Mouse (Mus musculus) hindbrain, embryonic 16.5 days (tissue): Measurements from ENCODE around the gene Rgl1. TPM values are rescaled to one million over a fixed set of nuclear protein-coding genes. Genes with fewer than 3 reads are reported as not detected.
"Not testable (repeated sequence)": the region's sequence is repeated elsewhere in the genome, so short reads cannot be mapped to it uniquely, and the experiment has no call there.

ENCODE experiments used
- ATAC-seq: fragments of 200-750 bp; cut with Nextera tagmentation; 2 replicates; pipeline ENCODE4 v1.8.0; 2017; ENCODE audit warnings: moderate TSS enrichment, moderate library complexity
- H3K27ac ChIP-seq: fragments of 300-500 bp; sonication (generic); 2 replicates; pipeline ENCODE4 v1.5.1; 2014; ENCODE audit warnings: low read depth, mild to moderate bottlenecking, control low read depth, low read length, moderate library complexity
- H3K27me3 ChIP-seq: fragments of 300-500 bp; sonication (generic); replicated peaks from 2 replicates; pipeline ENCODE4 v1.6.1; 2014; ENCODE audit warnings: low read length; ENCODE audit not compliant: control insufficient read depth, insufficient read depth
- H3K36me3 ChIP-seq: fragments of 300-500 bp; sonication (generic); 2 replicates; pipeline ENCODE4 v1.6.1; 2014; ENCODE audit warnings: mild to moderate bottlenecking, low read length, moderate library complexity, mixed read lengths; ENCODE audit not compliant: control insufficient read depth, insufficient read depth
- H3K4me1 ChIP-seq: fragments of 300-500 bp; sonication (generic); 2 replicates; pipeline ENCODE4 v1.6.1; 2014; ENCODE audit warnings: low read depth, low read length; ENCODE audit not compliant: control insufficient read depth, insufficient read depth
- H3K4me2 ChIP-seq: fragments of 300-500 bp; sonication (generic); 2 replicates; pipeline ENCODE4 v1.6.1; 2014; ENCODE audit warnings: mild to moderate bottlenecking, low read length, control low read depth, moderate library complexity
- H3K4me3 ChIP-seq: fragments of 300-500 bp; sonication (generic); 2 replicates; pipeline ENCODE4 v1.5.1; 2014; ENCODE audit warnings: mild to moderate bottlenecking, low read length, control low read depth, moderate library complexity
- H3K9ac ChIP-seq: fragments of 300-500 bp; sonication (generic); 2 replicates; pipeline ENCODE4 v1.6.1; 2014; ENCODE audit warnings: low read depth, mild to moderate bottlenecking, control low read depth, low read length, moderate library complexity
- H3K9me3 ChIP-seq: fragments of 300-500 bp; sonication (generic); 2 replicates; pipeline ENCODE4 v1.6.1; 2014; ENCODE audit warnings: mild to moderate bottlenecking, low read length, moderate library complexity; ENCODE audit not compliant: control insufficient read depth
- WGBS: fragments of 180-500 bp; shearing (Covaris S2); extraction: QIAGEN DNeasy Blood & Tissue Kit; methylation state at CpG from one replicate; pipeline ENCODE4 v1.1.7; 2014; 5-methylcytosine and 5-hydroxymethylcytosine counted together
- polyA plus RNA-seq: library from polyadenylated mRNA; unstranded; fragments of >200 nt; fragmentation: Nextera tagmentation; extraction: Ambion mirVana; gene quantifications from 2 replicates; pipeline ENCODE4 v1.2.1, GENCODE M21; 2015

Rgl1 gene
- polyA plus RNA-seq, 1 experiment from 2014 or later = 18.4 TPM

- Histone ChIP-seq H3K4me2 (no peak overlapping the region), H3K9me3 (no peaks in the 10 kb centered on the region), H3K36me3 (no peaks in the 10 kb centered on the region), H3K27ac (no peak overlapping the region), H3K4me3 (no peak overlapping the region), H3K9ac (no peak overlapping the region), H3K4me1 (no peaks in the 10 kb centered on the region), H3K27me3 (no peaks in the 10 kb centered on the region)
- WGBS = 92% methylated on average over 4 of the region's 4 CpGs
- no peak for ATAC-seq
Measured at GRCm38 (mm10) chr1:152659961-152660360, 106.2 kb downstream of the Rgl1 start.

- no peaks in the 10 kb centered on the region for H3K4me1 ChIP-seq
- H3K4me3 ChIP-seq = no peak overlapping the region
- no peaks in the 10 kb centered on the region for H3K36me3 ChIP-seq
- no peak overlapping the region for H3K4me2 ChIP-seq
- H3K9ac ChIP-seq = no peak overlapping the region
- 70% methylated on average over 6 of the region's 6 CpGs for WGBS
- no peaks in the 10 kb centered on the region for H3K9me3 ChIP-seq
- H3K27me3 ChIP-seq = no peaks in the 10 kb centered on the region
- H3K27ac ChIP-seq = no peak overlapping the region
- ATAC-seq = no peak
Measured at GRCm38 (mm10) chr1:152656601-152657000, 109.5 kb downstream of the Rgl1 start.

GRCm38 (mm10) chr1:152654851-152655250 lies 111.3 kb downstream of the Rgl1 start:
- Histone ChIP-seq H3K4me1 (no peaks in the 10 kb centered on the region), H3K27ac (no peak overlapping the region), H3K9me3 (no peaks in the 10 kb centered on the region), H3K27me3 (no peaks in the 10 kb centered on the region), H3K4me2 (no peak overlapping the region), H3K36me3 (no peaks in the 10 kb centered on the region), H3K9ac (no peak overlapping the region), H3K4me3 (no peak overlapping the region)
- no peak for ATAC-seq
- WGBS = 99% methylated on average over 6 of the region's 6 CpGs

- H3K36me3 ChIP-seq = no peaks in the 10 kb centered on the region
- no peaks in the 10 kb centered on the region for H3K27me3 ChIP-seq
- no peaks in the 10 kb centered on the region for H3K4me1 ChIP-seq
- no peak overlapping the region for H3K27ac ChIP-seq
- no peak overlapping the region for H3K4me2 ChIP-seq
- ATAC-seq = no peak
- H3K9me3 ChIP-seq = no peaks in the 10 kb centered on the region
- WGBS = 94% methylated on average over 1 of the region's 1 CpGs
- H3K4me3 ChIP-seq = no peak overlapping the region
- no peak overlapping the region for H3K9ac ChIP-seq
Measured at GRCm38 (mm10) chr1:152651495-152651874, 114.7 kb downstream of the Rgl1 start.

GRCm38 (mm10) chr1:152650856-152651494 lies 115.2 kb downstream of the Rgl1 start:
- no peak overlapping the region for H3K4me3 ChIP-seq
- no peaks in the 10 kb centered on the region for H3K9me3 ChIP-seq
- no peak overlapping the region for H3K27ac ChIP-seq
- H3K4me1 ChIP-seq = no peaks in the 10 kb centered on the region
- no peak overlapping the region for H3K4me2 ChIP-seq
- ATAC-seq = 0 out of 2 replicates have a peak, but pooled peaks have one; percentile 48
- 90% methylated on average over 6 of the region's 6 CpGs for WGBS
- H3K9ac ChIP-seq = no peak overlapping the region
- no peaks in the 10 kb centered on the region for H3K27me3 ChIP-seq
- no peaks in the 10 kb centered on the region for H3K36me3 ChIP-seq

- Histone ChIP-seq H3K4me1 (no peaks in the 10 kb centered on the region), H3K9ac (no peak overlapping the region), H3K4me3 (no peak overlapping the region), H3K9me3 (no peaks in the 10 kb centered on the region), H3K27me3 (no peaks in the 10 kb centered on the region), H3K27ac (no peak overlapping the region), H3K4me2 (no peak overlapping the region), H3K36me3 (no peaks in the 10 kb centered on the region)
- no peak for ATAC-seq
- WGBS = 93% methylated on average over 5 of the region's 5 CpGs
Measured at GRCm38 (mm10) chr1:152648052-152648451, 118.1 kb downstream of the Rgl1 start.

GRCm38 (mm10) chr1:152642207-152642606 lies 123.9 kb downstream of the Rgl1 start:
- H3K9ac ChIP-seq, H3K4me2 ChIP-seq, H3K36me3 ChIP-seq, H3K9me3 ChIP-seq, ATAC-seq, H3K27me3 ChIP-seq, H3K4me3 ChIP-seq, H3K27ac ChIP-seq: not testable (repeated sequence)
- peaks cover 14% of the 10 kb centered on the region for H3K4me1 ChIP-seq
- WGBS = 53% methylated on average over 10 of the region's 10 CpGs

- WGBS = 44% methylated on average over 11 of the region's 11 CpGs
- H3K4me2 ChIP-seq = no peak overlapping the region
- no peak overlapping the region for H3K4me3 ChIP-seq
- H3K27ac ChIP-seq = peak overlapping the region; percentile 63
- ATAC-seq = peak; percentile 86
- no peak overlapping the region for H3K9ac ChIP-seq
- no peaks in the 10 kb centered on the region for H3K27me3 ChIP-seq
- H3K36me3 ChIP-seq = no peaks in the 10 kb centered on the region
- peaks cover 14% of the 10 kb centered on the region for H3K4me1 ChIP-seq
- no peaks in the 10 kb centered on the region for H3K9me3 ChIP-seq
Measured at GRCm38 (mm10) chr1:152640195-152640981, 125.8 kb downstream of the Rgl1 start.

- WGBS = 85% methylated on average over 7 of the region's 7 CpGs
- no peak overlapping the region for H3K27ac ChIP-seq
- H3K36me3 ChIP-seq = no peaks in the 10 kb centered on the region
- H3K9me3 ChIP-seq = no peaks in the 10 kb centered on the region
- H3K27me3 ChIP-seq = no peaks in the 10 kb centered on the region
- no peak overlapping the region for H3K4me2 ChIP-seq
- peaks cover 14% of the 10 kb centered on the region for H3K4me1 ChIP-seq
- no peak overlapping the region for H3K4me3 ChIP-seq
- no peak overlapping the region for H3K9ac ChIP-seq
- ATAC-seq = no peak
Measured at GRCm38 (mm10) chr1:152639344-152639743, 126.8 kb downstream of the Rgl1 start.
